Mouse (Mus musculus): Measurements from ENCODE around the gene Tas2r119.

- no peak for TF ChIP-seq CTCF (IDR thresholded peaks at IDR 0.05; ENCODE audit: extremely low read depth, insufficient read depth, insufficient read length, insufficient replicate concordance)
- no peak for TF ChIP-seq POLR2A (IDR thresholded peaks at IDR 0.05; ENCODE audit: low read depth, low read length)
These were observed 13.3 kb downstream of the Tas2r119 start for GRCm38 (mm10) chr15:32190436-32190835.
